Mouse (Mus musculus) embryonic facial prominence, embryonic 14.5 days (tissue): ENCODE measurements around the gene Afdn. TPM values are rescaled to one million over a fixed set of nuclear protein-coding genes. Genes with fewer than 3 reads are reported as not detected.
"Not testable (repeated sequence)": the region's sequence is repeated elsewhere in the genome, so short reads cannot be mapped to it uniquely, and the experiment has no call there.

Source experiments
- ATAC-seq: fragments of 200-750 bp; cut with Nextera tagmentation; 2 replicates; pipeline ENCODE4 v1.8.0; 2017; ENCODE audit warnings: low read depth, moderate number of reproducible peaks, moderate TSS enrichment
- DNase-seq: peaks from one replicate; pipeline ENCODE4 v3.0.0-alpha.2; 2015; ENCODE audit warnings: low spot score
- H3K27ac ChIP-seq: fragments of 300-500 bp; sonication (generic); replicated peaks from 2 replicates; pipeline ENCODE4 v1.5.1; 2014; ENCODE audit warnings: low read depth, mild to moderate bottlenecking, low read length, moderate library complexity
- H3K27me3 ChIP-seq: fragments of 300-500 bp; sonication (generic); replicated peaks from 2 replicates; pipeline ENCODE4 v1.6.1; 2014; ENCODE audit warnings: low read length; ENCODE audit not compliant: control insufficient read depth, insufficient read depth
- H3K36me3 ChIP-seq: fragments of 300-500 bp; sonication (generic); 2 replicates; pipeline ENCODE4 v1.6.1; 2014; ENCODE audit warnings: low read length, mixed read lengths; ENCODE audit not compliant: control insufficient read depth, insufficient read depth
- H3K4me1 ChIP-seq: fragments of 300-500 bp; sonication (generic); 2 replicates; pipeline ENCODE4 v1.6.1; 2014; ENCODE audit warnings: antibody characterized with exemption, low read length; ENCODE audit not compliant: control insufficient read depth, insufficient read depth
- H3K4me2 ChIP-seq: fragments of 300-500 bp; sonication (generic); 2 replicates; pipeline ENCODE4 v1.6.1; 2014; ENCODE audit warnings: low read depth, mild to moderate bottlenecking, low read length, moderate library complexity, mixed read lengths
- H3K4me3 ChIP-seq: fragments of 300-500 bp; sonication (generic); 2 replicates; pipeline ENCODE4 v1.5.1; 2014; ENCODE audit warnings: low read depth, mild to moderate bottlenecking, low read length
- H3K9ac ChIP-seq: fragments of 300-500 bp; sonication (generic); 2 replicates; pipeline ENCODE4 v1.6.1; 2014; ENCODE audit warnings: low read depth, mild to moderate bottlenecking, low read length, moderate library complexity, mixed read lengths
- H3K9me3 ChIP-seq: fragments of 300-500 bp; sonication (generic); 2 replicates; pipeline ENCODE4 v1.6.1; 2016; ENCODE audit warnings: low read length; ENCODE audit not compliant: control insufficient read depth
- WGBS: fragments of 180-500 bp; shearing (Covaris S2); extraction: QIAGEN DNeasy Blood & Tissue Kit; methylation state at CpG from one replicate; pipeline ENCODE4 v1.1.7; 2014; 5-methylcytosine and 5-hydroxymethylcytosine counted together
- polyA plus RNA-seq: library from polyadenylated mRNA; unstranded; fragments of >200 nt; fragmentation: Nextera tagmentation; extraction: Ambion mirVana; gene quantifications from 2 replicates; pipeline ENCODE4 v1.2.1, GENCODE M21; 2014

The Afdn gene
- polyA plus RNA-seq, 1 experiment from 2014 or later = 69.3 TPM

GRCm38 (mm10) chr17:13914531-13914930 is 154.2 kb downstream of the Afdn start:
- no peaks in the 10 kb centered on the region; the same call in 1 of the 2 replicates for H3K4me1 ChIP-seq
- DNase-seq (peak; percentile 65), ATAC-seq (peak; percentile 62; the same call in 1 of the 2 replicates)
- H3K4me2 ChIP-seq = no peak overlapping the region
- no peaks in the 10 kb centered on the region for H3K36me3 ChIP-seq
- H3K9ac ChIP-seq = no peak overlapping the region
- H3K27me3 ChIP-seq = no peaks in the 10 kb centered on the region
- no peaks in the 10 kb centered on the region for H3K9me3 ChIP-seq
- H3K27ac ChIP-seq = peak overlapping the region; percentile 33
- H3K4me3 ChIP-seq = no peak overlapping the region
- WGBS = 50% methylated on average over 4 of the region's 4 CpGs

GRCm38 (mm10) chr17:13920771-13921170 is 160.4 kb downstream of the Afdn start:
- Histone ChIP-seq H3K36me3 (no peaks in the 10 kb centered on the region), H3K4me3 (no peak overlapping the region), H3K27me3 (no peaks in the 10 kb centered on the region), H3K4me1 (peaks cover 4% of the 10 kb centered on the region; the same call in 1 of the 2 replicates), H3K9me3 (no peaks in the 10 kb centered on the region), H3K4me2 (no peak overlapping the region), H3K27ac (no peak overlapping the region; the same call in 1 of the 2 replicates), H3K9ac (no peak overlapping the region)
- peak; percentile 27 for DNase-seq
- no peak for ATAC-seq
- WGBS = 30% methylated on average over 2 of the region's 2 CpGs

- H3K9ac ChIP-seq = no peak overlapping the region
- peak; percentile 59 for DNase-seq
- H3K4me3 ChIP-seq = no peak overlapping the region
- H3K9me3 ChIP-seq = no peaks in the 10 kb centered on the region
- no peak overlapping the region for H3K4me2 ChIP-seq
- no peaks in the 10 kb centered on the region for H3K27me3 ChIP-seq
- H3K27ac ChIP-seq = no peak overlapping the region
- no peaks in the 10 kb centered on the region for H3K36me3 ChIP-seq
- peak; percentile 51; the same call in 1 of the 2 replicates for ATAC-seq
- H3K4me1 ChIP-seq = peaks cover 4% of the 10 kb centered on the region; the same call in 1 of the 2 replicates
- WGBS = 75% methylated on average over 2 of the region's 2 CpGs
These were observed 163.1 kb downstream of the Afdn start for GRCm38 (mm10) chr17:13923418-13923817.

GRCm38 (mm10) chr17:13924588-13924987 is 164.2 kb downstream of the Afdn start:
- no peaks in the 10 kb centered on the region for H3K36me3 ChIP-seq
- DNase-seq = no peak
- H3K9me3 ChIP-seq = no peaks in the 10 kb centered on the region
- no peak for ATAC-seq
- H3K27me3 ChIP-seq = no peaks in the 10 kb centered on the region
- H3K27ac ChIP-seq = no peak overlapping the region
- H3K9ac ChIP-seq = no peak overlapping the region
- WGBS = 89% methylated on average over 2 of the region's 2 CpGs
- H3K4me2 ChIP-seq = no peak overlapping the region
- H3K4me3 ChIP-seq = no peak overlapping the region
- H3K4me1 ChIP-seq = peaks cover 4% of the 10 kb centered on the region; the same call in 1 of the 2 replicates

GRCm38 (mm10) chr17:13925931-13926330 is 165.6 kb downstream of the Afdn start:
- Histone ChIP-seq H3K27ac (no peak overlapping the region), H3K4me2 (no peak overlapping the region), H3K9me3 (no peaks in the 10 kb centered on the region), H3K9ac (no peak overlapping the region), H3K27me3 (no peaks in the 10 kb centered on the region), H3K4me3 (no peak overlapping the region), H3K4me1 (peaks cover 2% of the 10 kb centered on the region; the same call in 1 of the 2 replicates), H3K36me3 (no peaks in the 10 kb centered on the region)
- no peak for DNase-seq
- WGBS = 61% methylated on average over 3 of the region's 3 CpGs
- ATAC-seq = no peak

- H3K9me3 ChIP-seq = no peaks in the 10 kb centered on the region
- no peak overlapping the region for H3K4me3 ChIP-seq
- no peaks in the 10 kb centered on the region for H3K27me3 ChIP-seq
- no peak overlapping the region for H3K9ac ChIP-seq
- ATAC-seq = no peak
- H3K4me2 ChIP-seq = no peak overlapping the region
- WGBS = 83% methylated on average over 9 of the region's 9 CpGs
- H3K36me3 ChIP-seq = no peaks in the 10 kb centered on the region
- no peak for DNase-seq
- no peaks in the 10 kb centered on the region for H3K4me1 ChIP-seq
- no peak overlapping the region for H3K27ac ChIP-seq
These were observed 170.1 kb downstream of the Afdn start for GRCm38 (mm10) chr17:13930421-13930820.

- H3K4me1 ChIP-seq, H3K4me3 ChIP-seq, H3K9me3 ChIP-seq, H3K4me2 ChIP-seq, DNase-seq, H3K9ac ChIP-seq, H3K27me3 ChIP-seq, H3K36me3 ChIP-seq, ATAC-seq, H3K27ac ChIP-seq: not testable (repeated sequence)
- WGBS = 96% methylated on average over 2 of the region's 2 CpGs
These were observed 175.0 kb downstream of the Afdn start for GRCm38 (mm10) chr17:13935364-13935763.

- DNase-seq (no peak), ATAC-seq (no peak)
- H3K36me3 ChIP-seq = no peaks in the 10 kb centered on the region
- no peaks in the 10 kb centered on the region for H3K27me3 ChIP-seq
- H3K9me3 ChIP-seq = no peaks in the 10 kb centered on the region
- H3K4me2 ChIP-seq = no peak overlapping the region
- no peak overlapping the region for H3K9ac ChIP-seq
- H3K27ac ChIP-seq = no peak overlapping the region
- WGBS = 94% methylated on average over 4 of the region's 4 CpGs
- no peaks in the 10 kb centered on the region for H3K4me1 ChIP-seq
- H3K4me3 ChIP-seq = no peak overlapping the region
These were observed 177.4 kb downstream of the Afdn start for GRCm38 (mm10) chr17:13937787-13938186.

GRCm38 (mm10) chr17:13938652-13939051 is 178.3 kb downstream of the Afdn start:
- no peak overlapping the region for H3K27ac ChIP-seq
- H3K4me3 ChIP-seq = no peak overlapping the region
- H3K9me3 ChIP-seq = no peaks in the 10 kb centered on the region
- 80% methylated on average over 3 of the region's 3 CpGs for WGBS
- H3K4me1 ChIP-seq = no peaks in the 10 kb centered on the region
- H3K36me3 ChIP-seq = no peaks in the 10 kb centered on the region
- DNase-seq (peak; percentile 32), ATAC-seq (no peak)
- H3K27me3 ChIP-seq = no peaks in the 10 kb centered on the region
- no peak overlapping the region for H3K4me2 ChIP-seq
- H3K9ac ChIP-seq = no peak overlapping the region
